Mouse (Mus musculus) heart, postnatal 0 days (tissue): Measurements from ENCODE around the gene Traf5. TPM values are rescaled to one million over a fixed set of nuclear protein-coding genes. Genes with fewer than 3 reads are reported as not detected.
A peak's percentile ranks its signal among the peaks of the same experiment; 100 is the strongest.

ENCODE experiments used
- ATAC-seq: fragments of 200-750 bp; cut with Nextera tagmentation; 2 replicates; pipeline ENCODE4 v1.8.0; 2017; ENCODE audit warnings: low read depth, moderate number of reproducible peaks, moderate library complexity; ENCODE audit not compliant: insufficient read depth
- DNase-seq: peaks from one replicate; pipeline ENCODE4 v3.0.0-alpha.2; 2016; ENCODE audit warnings: low spot score
- H3K27ac ChIP-seq: fragments of 300-500 bp; sonication (generic); 2 replicates; pipeline ENCODE4 v1.5.1; 2014; ENCODE audit warnings: low read depth, mild to moderate bottlenecking
- H3K27me3 ChIP-seq: fragments of 300-500 bp; sonication (generic); 2 replicates; pipeline ENCODE4 v1.6.1; 2014; ENCODE audit warnings: low read length, mixed read lengths; ENCODE audit not compliant: control insufficient read depth, insufficient read depth
- H3K36me3 ChIP-seq: fragments of 300-500 bp; sonication (generic); replicated peaks from 2 replicates; pipeline ENCODE4 v1.6.1; 2014; ENCODE audit warnings: low read length, mixed read lengths; ENCODE audit not compliant: control insufficient read depth, insufficient read depth
- H3K4me1 ChIP-seq: fragments of 300-500 bp; sonication (generic); 2 replicates; pipeline ENCODE4 v1.6.1; 2014; ENCODE audit warnings: antibody characterized with exemption; ENCODE audit not compliant: control insufficient read depth, insufficient read depth
- H3K4me2 ChIP-seq: fragments of 300-500 bp; sonication (generic); 2 replicates; pipeline ENCODE4 v1.6.1; 2014; ENCODE audit warnings: low read depth, mild to moderate bottlenecking, low read length, moderate library complexity
- H3K4me3 ChIP-seq: fragments of 300-500 bp; sonication (generic); 2 replicates; pipeline ENCODE4 v1.5.1; 2014; ENCODE audit warnings: low read depth, low read length
- H3K9ac ChIP-seq: fragments of 300-500 bp; sonication (generic); replicated peaks from 2 replicates; pipeline ENCODE4 v1.6.1; 2014; ENCODE audit warnings: low read depth, low read length, mixed read lengths
- H3K9me3 ChIP-seq: fragments of 300-500 bp; sonication (generic); replicated peaks from 2 replicates; pipeline ENCODE4 v1.6.1; 2016; ENCODE audit warnings: low read length; ENCODE audit not compliant: control insufficient read depth
- CTCF ChIP-seq: IDR thresholded peaks from 2 replicates; pipeline ENCODE4 v1.5.1; 2016; ENCODE audit warnings: antibody characterized with exemption, control low read depth, low read depth
- EP300 ChIP-seq: IDR thresholded peaks from 2 replicates; pipeline ENCODE4 v1.6.1; 2016; ENCODE audit warnings: antibody characterized with exemption, low read depth
- WGBS: fragments of 180-500 bp; shearing (Covaris S2); extraction: QIAGEN DNeasy Blood & Tissue Kit; methylation state at CpG from one replicate; pipeline ENCODE4 v1.1.7; 2014; 5-methylcytosine and 5-hydroxymethylcytosine counted together
- polyA plus RNA-seq: library from polyadenylated mRNA; unstranded; fragments of >200 nt; fragmentation: Nextera tagmentation; extraction: Ambion mirVana; gene quantifications from 2 replicates; pipeline ENCODE4 v1.2.1, GENCODE M21; 2015
- total RNA-seq: library from RNA; depleted of rRNA; stranded (reverse); fragments of >200 nt; gene quantifications from 2 replicates; pipeline ENCODE4 v1.2.3, GENCODE M21; 2014; ENCODE audit warnings: low replicate concordance

Traf5 gene
- total and polyA plus RNA-seq, 2 experiments from 2014 or later = 5.7 to 14.7 TPM

DNA sequence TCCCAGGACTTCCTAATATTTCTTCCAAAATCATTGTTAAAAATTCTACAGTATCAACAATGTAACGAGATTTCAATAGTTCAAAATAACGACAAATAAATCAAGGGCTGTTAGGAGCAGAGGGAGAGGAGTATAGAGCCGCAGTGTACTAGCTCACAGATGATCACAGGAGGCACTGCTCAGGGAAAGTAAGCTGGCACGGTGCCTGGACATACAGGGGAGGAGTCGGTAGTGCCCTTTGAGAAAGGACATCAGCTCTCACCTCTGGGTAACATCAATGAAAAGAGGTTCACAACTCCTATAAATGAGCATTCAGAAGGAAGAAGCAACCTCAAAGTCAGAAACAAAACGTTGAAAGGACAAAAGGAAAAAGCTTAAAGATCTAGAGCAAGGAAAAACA, 16.8 kb upstream of the Traf5 start:
- H3K27ac ChIP-seq = peak overlapping the region; percentile 54
- no peak overlapping the region for H3K4me2 ChIP-seq
- ATAC-seq (peak; percentile 88), DNase-seq (peak; percentile 83)
- 26% methylated on average over 6 of the region's 6 CpGs for WGBS
- no peaks in the 10 kb centered on the region for H3K4me1 ChIP-seq
- H3K4me3 ChIP-seq = no peak overlapping the region
- H3K9ac ChIP-seq = no peak overlapping the region
- H3K36me3 ChIP-seq = peaks cover 73% of the 10 kb centered on the region
- H3K27me3 ChIP-seq = no peaks in the 10 kb centered on the region
- TF ChIP-seq CTCF = peak; percentile 14; the same call in 1 of the 2 replicates
- no peak for TF ChIP-seq EP300
- no peaks in the 10 kb centered on the region for H3K9me3 ChIP-seq

DNA sequence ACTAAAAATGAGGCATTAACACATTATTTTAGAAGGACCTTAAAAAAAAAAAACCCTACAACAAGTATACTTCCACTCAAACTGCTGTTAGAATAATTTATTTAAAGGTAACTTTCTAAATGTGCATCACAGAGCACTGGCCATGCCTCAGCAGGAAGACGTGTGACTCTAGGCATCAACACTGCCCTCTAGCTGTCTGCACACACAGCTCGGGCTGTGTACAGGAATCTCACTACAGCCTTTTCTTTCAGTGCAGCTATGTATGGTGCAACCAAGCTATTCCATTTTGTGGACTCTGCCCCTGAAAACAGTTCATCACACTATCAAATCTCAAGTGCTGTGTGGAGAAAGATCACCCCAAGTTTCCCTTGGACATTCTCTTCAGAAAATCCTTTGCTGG, 15.0 kb upstream of the Traf5 start:
- WGBS = 10% methylated on average over 2 of the region's 2 CpGs
- peak; percentile 68 for ATAC-seq
- peaks cover 63% of the 10 kb centered on the region for H3K36me3 ChIP-seq

GRCm38 (mm10) chr1:192105902-192106389, 13.6 kb upstream of the Traf5 start:
- H3K27me3 ChIP-seq = no peaks in the 10 kb centered on the region
- H3K4me1 ChIP-seq = no peaks in the 10 kb centered on the region
- no peak overlapping the region for H3K9ac ChIP-seq
- no peak for DNase-seq
- no peak overlapping the region for H3K4me2 ChIP-seq
- H3K4me3 ChIP-seq = no peak overlapping the region
- H3K36me3 ChIP-seq = peaks cover 61% of the 10 kb centered on the region
- no peaks in the 10 kb centered on the region for H3K9me3 ChIP-seq
- no peak overlapping the region for H3K27ac ChIP-seq
- 89% methylated on average over 4 of the region's 4 CpGs for WGBS
- TF ChIP-seq EP300 (no peak), CTCF (no peak)
- no peak for ATAC-seq

More for the DNA sequence above, 15.0 kb upstream of the Traf5 start:
- H3K4me3 ChIP-seq = no peak overlapping the region
- DNase-seq = peak; percentile 78
- no peak overlapping the region for H3K27ac ChIP-seq
- H3K9me3 ChIP-seq = no peaks in the 10 kb centered on the region
- TF ChIP-seq EP300 (no peak), CTCF (peak; percentile 72)
- H3K27me3 ChIP-seq = no peaks in the 10 kb centered on the region
- no peak overlapping the region for H3K9ac ChIP-seq
- H3K4me1 ChIP-seq = no peaks in the 10 kb centered on the region
- H3K4me2 ChIP-seq = no peak overlapping the region

DNA sequence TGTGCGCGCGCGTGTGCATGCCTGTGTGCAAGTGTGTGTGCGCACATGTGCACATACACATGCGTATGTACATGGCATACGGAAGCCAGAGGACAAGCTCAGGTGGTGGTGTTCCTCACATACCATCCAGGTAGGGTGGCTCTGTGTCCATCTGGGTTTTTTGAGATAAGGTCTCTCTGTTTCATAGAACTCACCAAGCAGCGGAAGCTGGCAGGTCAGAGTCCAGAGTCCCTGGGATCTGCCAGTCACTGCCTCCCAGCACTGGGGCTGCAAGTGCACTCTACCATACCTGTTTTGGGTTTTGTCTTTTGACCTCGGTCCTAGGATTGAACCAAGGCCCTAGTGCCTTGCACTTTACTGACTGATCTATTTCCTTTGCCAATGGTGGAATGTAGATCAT, 11.7 kb upstream of the Traf5 start:
- DNase-seq (no peak), ATAC-seq (no peak)
- Histone ChIP-seq H3K4me3 (no peak overlapping the region), H3K27me3 (no peaks in the 10 kb centered on the region), H3K4me1 (no peaks in the 10 kb centered on the region), H3K27ac (no peak overlapping the region), H3K9ac (no peak overlapping the region), H3K36me3 (peaks cover 60% of the 10 kb centered on the region), H3K4me2 (no peak overlapping the region), H3K9me3 (no peaks in the 10 kb centered on the region)
- TF ChIP-seq EP300 = no peak
- no peak for TF ChIP-seq CTCF
- 95% methylated on average over 9 of the region's 9 CpGs for WGBS

GRCm38 (mm10) chr1:192103176-192103575, 10.8 kb upstream of the Traf5 start:
- Histone ChIP-seq H3K9me3 (no peaks in the 10 kb centered on the region), H3K9ac (no peak overlapping the region), H3K36me3 (peaks cover 61% of the 10 kb centered on the region), H3K4me3 (no peak overlapping the region), H3K4me1 (no peaks in the 10 kb centered on the region), H3K27me3 (no peaks in the 10 kb centered on the region), H3K4me2 (no peak overlapping the region), H3K27ac (0 out of 2 replicates have a peak overlapping the region, but pooled peaks have one; percentile 41)
- WGBS = 55% methylated on average over 6 of the region's 6 CpGs
- TF ChIP-seq CTCF (no peak), EP300 (no peak)
- DNase-seq = no peak
- no peak for ATAC-seq

- Histone ChIP-seq H3K36me3 (peaks cover 59% of the 10 kb centered on the region), H3K4me3 (no peak overlapping the region), H3K4me1 (no peaks in the 10 kb centered on the region), H3K9ac (no peak overlapping the region), H3K27me3 (no peaks in the 10 kb centered on the region), H3K27ac (no peak overlapping the region), H3K4me2 (no peak overlapping the region), H3K9me3 (no peaks in the 10 kb centered on the region)
- TF ChIP-seq EP300 = no peak
- no peak for TF ChIP-seq CTCF
- ATAC-seq (no peak), DNase-seq (no peak)
- 68% methylated on average over 8 of the region's 8 CpGs for WGBS
These were observed 9.0 kb upstream of the Traf5 start for GRCm38 (mm10) chr1:192101359-192101758.
